Mouse (Mus musculus): ENCODE measurements around the gene Bad.

The Bad gene

GRCm38 (mm10) chr19:6915276-6915675, 26.4 kb upstream of the Bad start:
- DNase-seq, result peak; percentile 1

GRCm38 (mm10) chr19:6916496-6916895, 25.2 kb upstream of the Bad start:
- no peak for DNase-seq

GRCm38 (mm10) chr19:6918321-6918720, 23.3 kb upstream of the Bad start:
- DNase-seq, result no peak

- DNase-seq, result no peak
Measured at GRCm38 (mm10) chr19:6919431-6919830, 22.2 kb upstream of the Bad start.

- peak; percentile 39 for DNase-seq
Measured at GRCm38 (mm10) chr19:6919876-6920740, 21.6 kb upstream of the Bad start.

GRCm38 (mm10) chr19:6920741-6921636, 20.7 kb upstream of the Bad start:
- peak; percentile 68 for DNase-seq

GRCm38 (mm10) chr19:6921647-6922567, 19.8 kb upstream of the Bad start, which contains the start of gene Esrra:
TSS of gene Esrra (minus strand) at chr19:6921813.
- DNase-seq, result peak; percentile 100

- DNase-seq, result no peak
Measured at GRCm38 (mm10) chr19:6922901-6923735, 18.5 kb upstream of the Bad start.

- peak; percentile 74 for DNase-seq
Measured at GRCm38 (mm10) chr19:6924461-6925306, 17.0 kb upstream of the Bad start.

GRCm38 (mm10) chr19:6925307-6925573, 16.4 kb upstream of the Bad start, which contains the start of gene Catsperz:
TSS of gene Catsperz (minus strand) at chr19:6925380.
- DNase-seq, result no peak

GRCm38 (mm10) chr19:6925611-6926329, 15.9 kb upstream of the Bad start:
- DNase-seq, result no peak

- no peak for DNase-seq
Measured at GRCm38 (mm10) chr19:6926559-6927255, 15.0 kb upstream of the Bad start.

- no peak for DNase-seq
Measured at GRCm38 (mm10) chr19:6928080-6928479, 13.6 kb upstream of the Bad start.

GRCm38 (mm10) chr19:6931002-6931401, 10.7 kb upstream of the Bad start:
- DNase-seq, result no peak

GRCm38 (mm10) chr19:6932018-6932417, 9.6 kb upstream of the Bad start:
- no peak for DNase-seq

- DNase-seq, result no peak
Measured at GRCm38 (mm10) chr19:6933102-6933435, 8.6 kb upstream of the Bad start.

- DNase-seq, result no peak
Measured at GRCm38 (mm10) chr19:6933436-6934194, 8.0 kb upstream of the Bad start.

GRCm38 (mm10) chr19:6934195-6934977, 7.3 kb upstream of the Bad start, which contains the start of gene Kcnk4:
TSS of gene Kcnk4 (minus strand) at chr19:6934515.
- DNase-seq, result no peak
